Mouse (Mus musculus) myocyte (in vitro differentiated cells): ENCODE measurements around the gene Fam219a. TPM values are rescaled to one million over a fixed set of nuclear protein-coding genes. Genes with fewer than 3 reads are reported as not detected.

Source experiments
- H3K27me3 ChIP-seq: one replicate; pipeline ENCODE4 v1.6.1; 2011; ENCODE audit not compliant: control insufficient read depth, insufficient read depth, insufficient read length
- H3K36me3 ChIP-seq: one replicate; pipeline ENCODE4 v1.6.1; 2011; ENCODE audit not compliant: control insufficient read depth, insufficient read depth
- H3K4me2 ChIP-seq: one replicate; pipeline ENCODE4 v1.6.1; 2011; ENCODE audit warnings: low read depth, control low read depth
- H3K4me3 ChIP-seq: one replicate; pipeline ENCODE4 v1.5.1; 2011; ENCODE audit warnings: mild to moderate bottlenecking, control low read depth, moderate library complexity
- H3K79me2 ChIP-seq: one replicate; pipeline ENCODE4 v1.6.1; 2011; ENCODE audit not compliant: control insufficient read depth, insufficient read depth
- H3ac ChIP-seq: one replicate; pipeline ENCODE4 v1.6.1; 2011; ENCODE audit not compliant: control insufficient read depth, insufficient read length
- CEBPB ChIP-seq: IDR thresholded peaks from 2 replicates; pipeline ENCODE4 v1.6.1; 2011; ENCODE audit warnings: mild to moderate bottlenecking, moderate library complexity; ENCODE audit not compliant: poor library complexity, insufficient read depth, severe bottlenecking
- E2F4 ChIP-seq: IDR thresholded peaks from one replicate; pipeline ENCODE4 v1.6.1; 2011; ENCODE audit warnings: mild to moderate bottlenecking, control low read depth, moderate library complexity; ENCODE audit not compliant: insufficient read depth
- MAX ChIP-seq: IDR thresholded peaks from one replicate; pipeline ENCODE4 v1.6.1; 2011; ENCODE audit warnings: low read depth, mild to moderate bottlenecking, control low read depth
- MYOD1 ChIP-seq, 3 experiments: IDR thresholded peaks; one replicate each; pipeline ENCODE4 v1.6.1; 2011; ENCODE audit warnings: control low read depth in 2 of 3, low read depth in 2 of 3, mild to moderate bottlenecking in 2 of 3, moderate library complexity in 1 of 3; ENCODE audit not compliant: insufficient read length in 2 of 3, control insufficient read depth in 1 of 3
- MYOG ChIP-seq, 3 experiments: IDR thresholded peaks; one replicate each; pipeline ENCODE4 v1.6.1; 2011; ENCODE audit warnings: control low read depth in 2 of 3, low read depth in 2 of 3, mild to moderate bottlenecking in 2 of 3; ENCODE audit not compliant: insufficient read length in 2 of 3, control insufficient read depth in 1 of 3, insufficient read depth in 1 of 3
- POLR2A ChIP-seq: IDR thresholded peaks from one replicate; pipeline ENCODE4 v1.6.1; 2011; ENCODE audit warnings: low read depth, mild to moderate bottlenecking, control low read depth, moderate library complexity; ENCODE audit not compliant: insufficient read length
- POLR2AphosphoS2 ChIP-seq: IDR thresholded peaks from one replicate; pipeline ENCODE4 v1.6.1; 2011; ENCODE audit warnings: low read depth, control low read depth; ENCODE audit not compliant: insufficient read length
- REST ChIP-seq: IDR thresholded peaks from one replicate; pipeline ENCODE4 v1.6.1; 2011; ENCODE audit warnings: mild to moderate bottlenecking, control low read depth, moderate library complexity; ENCODE audit not compliant: insufficient read depth, insufficient read length
- SRF ChIP-seq: IDR thresholded peaks from one replicate; pipeline ENCODE4 v1.6.1; 2011; ENCODE audit warnings: low read depth; ENCODE audit not compliant: control insufficient read depth, insufficient read length
- TCF12 ChIP-seq: IDR thresholded peaks from one replicate; pipeline ENCODE4 v1.6.1; 2011; ENCODE audit warnings: mild to moderate bottlenecking, control low read depth; ENCODE audit not compliant: poor library complexity, insufficient read depth, severe bottlenecking
- TCF3 ChIP-seq: IDR thresholded peaks from one replicate; pipeline ENCODE4 v1.6.1; 2011; ENCODE audit warnings: low read depth, control low read depth; ENCODE audit not compliant: insufficient read length
- USF1 ChIP-seq: IDR thresholded peaks from one replicate; pipeline ENCODE4 v1.6.1; 2011; ENCODE audit warnings: low read depth, mild to moderate bottlenecking, control low read depth, moderate library complexity
- polyA plus RNA-seq: library from polyadenylated mRNA; unstranded; fragments of >200 nt; fragmentation: generic; extraction: Trizol; gene quantifications from one replicate; pipeline ENCODE4 v1.2.1, GENCODE M21; 2012; ENCODE audit warnings: missing spikeins

Fam219a gene
- polyA plus RNA-seq, 1 experiment, result 2.7 TPM

GRCm38 (mm10) chr4:41470684-41471383 is 98.5 kb downstream of the Fam219a start:
- no peak overlapping the region for H3K4me2 ChIP-seq
- no peak overlapping the region for H3ac ChIP-seq
- no peak overlapping the region for H3K4me3 ChIP-seq
- no peaks in the 10 kb centered on the region for H3K79me2 ChIP-seq
- H3K36me3 ChIP-seq, result peaks cover 4% of the 10 kb centered on the region
- no peak for TF ChIP-seq CEBPB
- no peak for TF ChIP-seq E2F4
- TF ChIP-seq MYOG (IDR thresholded peaks at IDR 0.05; ENCODE audit: control insufficient read depth in 1 of 3, insufficient read depth in 1 of 3, insufficient read length in 2 of 3, low read depth in 2 of 3), result no peak
- TF ChIP-seq MAX, result no peak
- TF ChIP-seq USF1, result no peak
- TF ChIP-seq POLR2A, result no peak
- no peak for TF ChIP-seq POLR2AphosphoS2
- no peak for TF ChIP-seq MYOD1 (IDR thresholded peaks at IDR 0.05; ENCODE audit: control insufficient read depth in 1 of 3, insufficient read length in 2 of 3, low read depth in 2 of 3)
- TF ChIP-seq TCF3, result no peak
- no peak for TF ChIP-seq REST
- no peak for TF ChIP-seq TCF12
- no peak for TF ChIP-seq SRF
- H3K27me3 ChIP-seq, result no peaks in the 10 kb centered on the region

DNA sequence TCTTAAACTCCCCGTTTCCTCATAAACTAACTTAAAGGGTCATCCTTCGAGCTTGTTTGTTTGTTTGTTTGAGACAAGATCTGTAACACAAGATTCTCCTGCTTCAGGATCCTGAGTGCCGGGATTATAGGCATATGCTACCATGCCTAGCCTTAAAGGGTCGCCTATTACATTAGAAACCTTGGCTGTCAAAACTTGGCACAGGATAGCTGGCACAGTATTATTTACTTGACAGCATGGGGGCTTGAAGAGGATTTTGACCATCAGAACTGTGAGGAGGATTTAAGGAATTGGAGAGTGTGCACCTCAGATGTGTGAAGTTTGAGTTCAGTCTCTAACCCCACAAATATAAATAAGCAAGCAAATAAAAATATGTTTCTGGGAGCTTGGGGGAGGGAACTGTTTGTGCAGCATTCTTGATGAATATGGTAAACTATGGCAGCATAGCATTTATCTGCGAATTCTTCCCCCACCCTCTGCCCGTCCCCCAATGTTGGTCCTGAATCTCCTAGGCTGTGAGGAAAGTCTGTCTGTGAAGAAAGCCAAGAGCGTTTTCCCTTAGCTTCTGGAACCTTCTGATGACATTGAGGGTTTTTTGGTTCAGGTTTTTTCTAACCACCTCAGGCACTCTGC is 99.2 kb downstream of the Fam219a start:
- no peak overlapping the region for H3ac ChIP-seq
- H3K4me2 ChIP-seq, result no peak overlapping the region
- no peaks in the 10 kb centered on the region for H3K27me3 ChIP-seq
- peaks cover 4% of the 10 kb centered on the region for H3K36me3 ChIP-seq
- H3K79me2 ChIP-seq, result no peaks in the 10 kb centered on the region
- H3K4me3 ChIP-seq, result no peak overlapping the region
- TF ChIP-seq E2F4, result no peak
- TF ChIP-seq TCF12, result no peak
- TF ChIP-seq REST, result no peak
- TF ChIP-seq POLR2AphosphoS2, result no peak
- no peak for TF ChIP-seq MAX
- no peak for TF ChIP-seq TCF3
- TF ChIP-seq POLR2A, result no peak
- TF ChIP-seq SRF, result no peak
- no peak for TF ChIP-seq CEBPB
- no peak for TF ChIP-seq MYOD1 (IDR thresholded peaks at IDR 0.05; ENCODE audit: control insufficient read depth in 1 of 3, insufficient read length in 2 of 3, low read depth in 2 of 3)
- no peak for TF ChIP-seq USF1

DNA sequence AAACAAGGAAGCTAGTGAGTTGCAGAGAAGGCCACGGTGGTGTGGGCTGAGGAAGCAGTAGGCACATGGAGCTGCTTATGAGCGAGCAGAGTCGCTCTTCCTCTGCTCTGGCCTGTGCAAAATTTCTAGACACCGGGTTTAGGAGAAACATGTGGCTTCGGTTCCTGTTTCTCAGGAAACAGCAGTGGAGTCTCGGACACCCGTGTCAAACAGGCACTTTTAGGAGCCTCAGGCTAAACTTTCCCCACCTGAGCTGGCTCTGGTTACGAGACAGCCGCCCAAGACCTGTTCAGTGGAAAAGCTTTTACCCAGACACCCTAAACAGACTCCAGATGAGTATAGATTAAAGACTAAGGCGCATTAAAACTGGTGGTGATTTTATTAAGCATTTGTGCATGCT is 100.1 kb downstream of the Fam219a start:
- TF ChIP-seq TCF12 (no peak), MYOG (IDR thresholded peaks at IDR 0.05; ENCODE audit: control insufficient read depth in 1 of 3, insufficient read depth in 1 of 3, insufficient read length in 2 of 3, low read depth in 2 of 3) (no peak), MAX (no peak), POLR2A (no peak), CEBPB (no peak), SRF (no peak), USF1 (no peak)
- peaks cover 2% of the 10 kb centered on the region for H3K79me2 ChIP-seq
- no peak overlapping the region for H3K4me3 ChIP-seq
- H3ac ChIP-seq, result no peak overlapping the region
- no peaks in the 10 kb centered on the region for H3K27me3 ChIP-seq
- peaks cover 4% of the 10 kb centered on the region for H3K36me3 ChIP-seq
- H3K4me2 ChIP-seq, result no peak overlapping the region

DNA sequence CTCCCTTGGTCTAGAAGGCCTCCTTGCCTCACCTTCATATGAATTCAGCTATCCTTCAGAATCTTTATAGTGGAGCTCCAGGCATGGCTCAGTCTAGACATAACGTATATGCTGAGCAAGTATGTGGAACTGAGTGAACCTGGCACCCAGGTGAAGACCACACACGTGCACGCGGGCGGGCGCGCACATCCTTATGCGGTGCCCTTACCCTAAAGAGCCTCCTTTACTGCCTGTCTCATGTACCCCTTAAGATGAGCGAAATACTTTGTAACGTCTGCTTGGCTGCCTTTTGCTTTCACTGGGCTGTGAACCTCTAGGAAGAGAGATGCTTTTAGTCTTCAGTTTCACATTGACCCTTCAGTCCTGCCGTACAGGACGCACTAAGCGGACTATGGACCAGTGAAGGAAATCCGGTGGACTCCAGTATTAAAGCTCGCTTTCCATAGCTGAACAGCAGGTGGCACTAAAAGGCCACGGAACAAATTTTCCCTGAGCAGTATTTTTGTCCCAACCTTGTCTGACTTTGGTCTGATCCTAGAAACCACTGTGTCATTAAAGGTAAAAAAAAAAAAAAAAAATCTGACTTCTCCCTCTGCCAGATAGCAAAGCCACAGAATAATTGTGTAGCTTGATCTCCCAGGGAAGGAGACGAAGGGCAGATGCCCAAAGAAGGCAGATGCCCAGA is 100.8 kb downstream of the Fam219a start:
- peaks cover 4% of the 10 kb centered on the region for H3K36me3 ChIP-seq
- H3K79me2 ChIP-seq, result peaks cover 9% of the 10 kb centered on the region
- H3K4me2 ChIP-seq, result no peak overlapping the region
- H3ac ChIP-seq, result no peak overlapping the region
- H3K27me3 ChIP-seq, result no peaks in the 10 kb centered on the region
- TF ChIP-seq TCF3 (no peak), POLR2A (no peak), MYOD1 (IDR thresholded peaks at IDR 0.05; ENCODE audit: control insufficient read depth in 1 of 3, insufficient read length in 2 of 3, low read depth in 2 of 3) (no peak), SRF (no peak), REST (no peak), E2F4 (no peak), TCF12 (no peak), USF1 (no peak), MYOG (IDR thresholded peaks at IDR 0.05; ENCODE audit: control insufficient read depth in 1 of 3, insufficient read depth in 1 of 3, insufficient read length in 2 of 3, low read depth in 2 of 3) (no peak), POLR2AphosphoS2 (no peak), CEBPB (no peak), MAX (no peak)
- H3K4me3 ChIP-seq, result no peak overlapping the region

Other genes with a start within 250 kb of the Fam219a start
- gene Ubap1, start 220.5 kb downstream of the Fam219a start, polyA plus RNA-seq, result 29.2 TPM
- gene Kif24, start 104.7 kb downstream of the Fam219a start, polyA plus RNA-seq, result 7.2 TPM
- 36.9 TPM for gene Nudt2, start 104.4 kb downstream of the Fam219a start, polyA plus RNA-seq
- gene AI464131, start 66.5 kb downstream of the Fam219a start, polyA plus RNA-seq, result 33.9 TPM
- gene 1110017D15Rik, start 52.2 kb downstream of the Fam219a start, polyA plus RNA-seq, result 0.06 TPM
- gene Dnaic1, start 237 bp upstream of the Fam219a start, polyA plus RNA-seq, result 0.08 TPM
- gene Enho, start 70.8 kb upstream of the Fam219a start, polyA plus RNA-seq, result 8.2 TPM
- 0.06 TPM for gene Cntfr, start 127.6 kb upstream of the Fam219a start, polyA plus RNA-seq
- 3.3 TPM for gene Il11ra1, start 130.5 kb upstream of the Fam219a start, polyA plus RNA-seq
- gene Rpp25l, start 144.0 kb upstream of the Fam219a start, polyA plus RNA-seq, result 43.8 TPM
- gene Dctn3, start 153.6 kb upstream of the Fam219a start, polyA plus RNA-seq, result 155 TPM
- not detected for gene Arid3c, start 161.6 kb upstream of the Fam219a start, polyA plus RNA-seq
- gene Galt, start 185.7 kb upstream of the Fam219a start, polyA plus RNA-seq, result 2.1 TPM
- gene Sigmar1, start 186.6 kb upstream of the Fam219a start, polyA plus RNA-seq, result 98.6 TPM
- not detected for gene Ccl27a, start 204.7 kb upstream of the Fam219a start, polyA plus RNA-seq